Mouse (Mus musculus) cerebellum, adult 2 months (tissue): Measurements from ENCODE around the gene Slc24a5. TPM values are rescaled to one million over a fixed set of nuclear protein-coding genes. Genes with fewer than 3 reads are reported as not detected.
A peak's percentile ranks its signal among the peaks of the same experiment; 100 is the strongest.

ENCODE experiments used
- DNase-seq, 2 experiments: peaks; one replicate each; pipeline ENCODE4 v3.0.0; 2021
- H3K27ac ChIP-seq: fragments of 200-500 bp; 2 replicates; pipeline ENCODE4 v1.5.1; 2012; ENCODE audit warnings: low read length, control low read depth, inconsistent platforms; ENCODE audit not compliant: insufficient read depth
- H3K27me3 ChIP-seq: fragments of 200-500 bp; 2 replicates; pipeline ENCODE4 v1.6.1; 2012; ENCODE audit warnings: inconsistent platforms, mild to moderate bottlenecking, low read length, moderate library complexity; ENCODE audit not compliant: control insufficient read depth, insufficient read depth
- H3K4me1 ChIP-seq: fragments of 200-500 bp; 2 replicates; pipeline ENCODE4 v1.6.1; 2011; ENCODE audit warnings: low read length; ENCODE audit not compliant: control insufficient read depth, insufficient read depth
- H3K4me3 ChIP-seq: fragments of 200-500 bp; replicated peaks from 2 replicates; pipeline ENCODE3; 2011; ENCODE audit warnings: mild to moderate bottlenecking, low read depth, low read length, control low read depth; ENCODE audit not compliant: insufficient read depth
- CTCF ChIP-seq: fragments of 200-500 bp; IDR thresholded peaks from 2 replicates; pipeline ENCODE4 v1.5.1; 2011; ENCODE audit warnings: low read depth, mild to moderate bottlenecking, control low read depth, low read length, moderate library complexity, borderline replicate concordance; ENCODE audit not compliant: insufficient read depth
- POLR2A ChIP-seq: fragments of 200-500 bp; IDR thresholded peaks from 2 replicates; pipeline ENCODE4 v1.6.1; 2011; ENCODE audit warnings: low read length, control low read depth, borderline replicate concordance; ENCODE audit not compliant: insufficient read depth
- WGBS: fragments of 180-500 bp; shearing (Covaris S2); methylation state at CpG from one replicate; pipeline ENCODE4 v1.1.7; 2018; 5-methylcytosine and 5-hydroxymethylcytosine counted together
- polyA plus RNA-seq: library from polyadenylated mRNA; depleted of rRNA; stranded (reverse); fragments of >200 nt; gene quantifications from 2 replicates; pipeline ENCODE4 v1.2.3, GENCODE M21; 2012; rRNA removed

Gene Slc24a5
- polyA plus RNA-seq: 0.70 and 2.2 TPM in 2 replicates

DNA sequence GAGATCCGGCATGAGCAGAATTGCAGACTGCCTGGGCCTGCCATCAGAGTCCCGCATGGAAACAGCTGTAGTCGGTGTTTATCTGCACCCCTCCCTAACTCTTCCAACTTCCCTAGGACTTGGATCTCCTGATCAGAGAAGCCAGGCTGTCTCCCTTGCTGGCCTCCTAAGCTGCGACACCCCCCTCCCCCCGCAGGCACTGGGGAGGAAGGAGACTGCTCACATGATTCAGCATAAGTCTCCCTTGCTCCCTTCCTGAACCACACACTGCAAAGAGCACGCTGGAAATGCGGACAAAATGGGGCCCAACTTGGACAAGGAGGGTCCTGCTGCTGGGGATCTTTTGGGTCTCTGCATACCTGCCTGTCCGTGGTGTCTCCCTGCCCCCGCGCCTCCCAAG is at the start of gene Slc24a5:
Slc24a5 (plus strand) TSS at position 231 of the 400 bp plus-strand sequence.
- no peak within 1 kb of the TSS for H3K4me3 ChIP-seq
- WGBS: 72% methylated on average over 10 of the region's 10 CpGs
- no peaks in the 10 kb centered on the region for H3K27me3 ChIP-seq
- no peak for TF ChIP-seq POLR2A
- no peak for TF ChIP-seq CTCF
- H3K27ac ChIP-seq: no peak within 1 kb of the TSS
- DNase-seq: no peak
- 0 out of 2 replicates have a peak, but pooled peaks cover 2% of the 10 kb centered on the region for H3K4me1 ChIP-seq

DNA sequence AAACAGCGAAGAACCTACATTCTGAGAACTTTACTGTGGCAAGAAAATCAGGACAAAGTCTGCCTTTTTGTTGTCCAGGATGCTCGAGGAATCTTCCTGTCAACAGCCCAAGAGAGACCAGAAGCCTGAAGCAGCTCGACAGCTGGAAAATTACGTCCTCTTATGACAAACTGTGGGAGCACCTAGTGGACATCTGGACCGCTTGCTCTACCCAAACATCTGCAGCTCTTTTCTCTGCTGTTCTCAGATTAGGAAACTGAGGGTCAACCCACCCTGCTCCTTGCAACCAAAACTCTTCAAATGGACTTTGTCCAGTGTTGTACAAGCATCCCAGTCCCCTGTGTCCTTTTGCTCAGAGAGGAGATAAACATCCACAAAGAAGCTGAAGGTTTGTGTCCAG is 43.5 kb upstream of the Slc24a5 start:
- Histone ChIP-seq H3K27ac (no peak overlapping the region), H3K4me1 (no peaks in the 10 kb centered on the region), H3K4me3 (no peak overlapping the region), H3K27me3 (no peaks in the 10 kb centered on the region)
- WGBS: 86% methylated on average over 5 of the region's 5 CpGs
- TF ChIP-seq CTCF (no peak), POLR2A (no peak)
- no peak for DNase-seq

DNA sequence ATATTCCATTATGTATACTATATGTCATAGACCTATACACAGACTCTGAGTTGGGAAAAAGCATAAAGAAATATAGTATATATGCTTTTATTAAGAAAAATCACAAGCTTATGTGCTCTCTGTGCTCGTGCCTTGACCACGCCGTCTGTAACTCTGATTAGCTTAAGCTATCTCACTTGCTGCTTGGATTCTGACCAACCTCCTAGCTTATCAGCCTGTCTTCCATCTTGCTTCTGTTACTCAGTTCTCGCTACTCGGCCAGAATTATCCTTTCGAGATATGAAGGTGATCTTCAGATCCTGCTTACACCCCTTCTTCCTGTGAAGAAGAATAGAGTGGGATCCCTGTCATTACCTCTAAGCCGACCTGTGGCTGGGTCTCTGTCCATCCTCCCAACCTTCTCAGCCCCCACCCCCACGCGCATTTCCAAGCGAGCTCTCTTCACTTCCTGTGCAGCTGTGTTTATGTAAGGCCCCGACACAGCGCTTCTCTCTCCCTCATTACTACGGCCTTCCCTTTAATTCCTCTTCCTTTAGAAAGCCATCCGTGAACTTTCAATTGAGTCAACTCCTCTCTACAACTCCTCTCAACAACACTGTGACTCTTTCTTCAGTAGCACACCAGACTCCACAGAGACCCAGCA is 41.4 kb upstream of the Slc24a5 start:
- no peak for DNase-seq
- 93% methylated on average over 14 of the region's 14 CpGs for WGBS
- H3K27ac ChIP-seq: no peak overlapping the region

DNA sequence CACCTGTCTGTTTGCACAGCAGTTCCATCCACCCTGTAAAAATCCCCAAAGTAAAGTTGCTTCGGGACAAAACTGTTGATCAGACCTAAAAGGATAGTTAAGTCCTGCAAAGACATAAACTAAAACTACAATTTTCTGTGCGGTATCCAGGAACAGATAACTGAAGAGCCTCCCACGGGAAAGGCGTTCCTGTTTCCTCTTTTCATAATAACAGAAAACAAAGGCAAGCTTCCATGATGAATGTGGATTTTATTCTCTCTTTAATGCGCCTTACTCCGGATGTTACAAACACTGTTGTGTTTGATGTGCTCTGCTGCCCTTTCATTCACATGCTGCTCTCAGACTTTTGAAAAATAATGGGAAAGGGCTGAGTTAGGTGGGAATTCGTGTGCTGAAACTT is 37.3 kb upstream of the Slc24a5 start:
- WGBS: 76% methylated on average over 7 of the region's 7 CpGs

More for the DNA sequence above, 41.4 kb upstream of the Slc24a5 start:
- TF ChIP-seq POLR2A (no peak), CTCF (no peak)
- no peak overlapping the region for H3K4me3 ChIP-seq
- H3K27me3 ChIP-seq: no peaks in the 10 kb centered on the region
- H3K4me1 ChIP-seq: peaks cover 6% of the 10 kb centered on the region

DNA sequence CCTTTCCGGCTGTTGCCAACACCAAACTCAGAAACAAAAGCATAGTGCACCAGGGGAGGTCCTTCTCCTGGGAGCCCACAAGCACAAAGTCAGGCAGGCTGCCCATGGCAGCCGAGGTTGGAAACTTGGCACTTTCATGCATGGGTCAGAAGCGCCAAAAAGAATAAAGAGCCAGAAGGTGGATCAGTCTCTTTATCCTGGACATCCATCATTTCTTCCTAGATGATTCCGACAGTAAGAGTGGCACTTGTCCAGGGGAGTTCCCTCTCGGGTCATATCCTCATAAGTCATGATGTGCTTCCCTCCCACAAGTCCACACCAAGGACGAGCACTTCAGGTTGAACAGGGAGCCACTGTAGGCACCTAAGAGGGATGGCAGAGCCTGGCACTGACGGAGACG is 36.8 kb upstream of the Slc24a5 start:
- WGBS: 6% methylated on average over 8 of the region's 8 CpGs
- peak; percentile 66 to 85 for DNase-seq
- Histone ChIP-seq H3K4me1 (peaks cover 21% of the 10 kb centered on the region), H3K27me3 (no peaks in the 10 kb centered on the region), H3K4me3 (no peak overlapping the region), H3K27ac (peak overlapping the region; percentile 69)
- TF ChIP-seq POLR2A (no peak), CTCF (no peak)

More for the DNA sequence above, 37.3 kb upstream of the Slc24a5 start:
- TF ChIP-seq POLR2A: no peak
- TF ChIP-seq CTCF: no peak
- Histone ChIP-seq H3K27ac (no peak overlapping the region), H3K4me3 (no peak overlapping the region), H3K27me3 (no peaks in the 10 kb centered on the region), H3K4me1 (peaks cover 21% of the 10 kb centered on the region)
- DNase-seq: no peak

DNA sequence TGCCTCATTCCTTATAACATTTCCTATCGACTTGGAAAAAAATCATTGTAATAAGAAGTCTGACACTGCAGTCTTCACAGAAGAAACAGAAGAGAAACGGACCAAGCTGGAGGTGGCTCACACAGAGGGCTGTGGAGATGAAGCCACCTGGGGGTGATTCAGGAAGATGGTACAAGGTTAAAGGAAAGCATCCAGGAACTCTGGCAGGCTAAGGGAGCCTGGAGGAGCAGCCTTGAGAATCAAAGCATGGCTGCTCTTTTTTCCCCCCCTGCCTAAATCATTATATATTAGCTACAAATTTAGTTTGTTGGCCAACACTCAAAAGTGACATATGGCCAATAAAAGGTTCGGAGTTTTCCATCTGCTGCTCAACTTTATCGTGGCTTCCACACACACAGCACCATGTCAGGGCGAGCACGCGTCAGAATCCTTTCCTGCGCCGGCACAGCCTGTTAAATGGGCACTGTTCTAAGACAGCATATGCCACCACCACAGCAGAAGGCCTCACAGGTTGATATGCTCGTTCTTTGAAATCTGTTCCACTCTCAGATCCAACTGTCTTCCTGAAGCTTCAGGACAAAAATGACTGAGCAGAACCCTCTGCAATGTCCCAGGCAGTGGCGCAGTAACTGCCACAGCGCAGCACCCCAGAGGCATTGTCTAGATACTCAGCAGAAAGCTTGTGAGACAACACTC is 36.2 kb upstream of the Slc24a5 start:
- DNase-seq: peak; percentile 85 to 94
- H3K4me1 ChIP-seq: peaks cover 21% of the 10 kb centered on the region
- WGBS: 10% methylated on average over 12 of the region's 12 CpGs
- H3K27ac ChIP-seq: peak overlapping the region; percentile 69
- H3K27me3 ChIP-seq: no peaks in the 10 kb centered on the region
- H3K4me3 ChIP-seq: peak overlapping the region; percentile 45
- no peak for TF ChIP-seq POLR2A
- no peak for TF ChIP-seq CTCF

DNA sequence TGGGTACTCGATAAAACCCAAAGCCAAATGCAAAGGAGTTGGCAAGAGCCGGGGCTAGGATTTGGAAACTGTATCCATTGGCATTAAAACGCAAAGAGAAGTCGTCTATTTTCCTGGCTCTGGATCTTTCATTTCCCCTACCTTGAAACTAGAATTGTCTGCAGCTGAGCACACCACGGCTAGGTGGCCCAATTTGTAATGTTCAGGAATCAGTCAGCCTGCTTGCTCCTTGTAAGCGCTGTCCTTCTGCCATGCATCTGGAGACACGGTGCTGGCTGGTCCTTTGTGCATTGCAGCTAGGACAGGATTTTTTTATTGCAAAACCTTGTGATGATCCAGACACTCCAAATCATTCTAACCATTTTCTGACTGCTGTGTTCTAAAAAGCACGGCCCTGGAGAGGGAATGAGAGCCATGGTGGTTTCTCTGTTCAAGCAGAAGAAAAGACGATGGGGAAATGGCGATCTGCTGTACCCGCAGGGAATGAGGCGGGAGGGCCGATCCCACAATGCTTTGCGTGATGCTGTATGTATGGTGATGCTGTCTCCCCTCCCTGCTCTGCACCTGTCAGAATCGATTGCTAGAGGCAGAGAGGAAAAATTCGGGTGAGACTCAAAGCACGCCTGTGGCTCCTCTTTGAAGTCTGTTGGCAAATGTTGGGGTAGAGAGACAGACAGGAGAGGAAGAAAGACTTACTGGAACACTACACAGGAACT is 35.5 kb upstream of the Slc24a5 start:
- peak; percentile 76 to 79 for DNase-seq
- peak overlapping the region; percentile 69 for H3K27ac ChIP-seq
- TF ChIP-seq CTCF (no peak), POLR2A (no peak)
- H3K4me1 ChIP-seq: peaks cover 21% of the 10 kb centered on the region
- H3K27me3 ChIP-seq: no peaks in the 10 kb centered on the region
- peak overlapping the region; percentile 45 for H3K4me3 ChIP-seq
- 10% methylated on average over 17 of the region's 17 CpGs for WGBS
